Mouse (Mus musculus): ENCODE measurements around the gene Lmo3. TPM values are rescaled to one million over a fixed set of nuclear protein-coding genes. Genes with fewer than 3 reads are reported as not detected.

The Lmo3 gene
- total RNA-seq (2021), result 100 to 1,000 TPM; 147 to 190 TPM

- DNase-seq (ENCODE audit: low spot score in 2 of 2), result no peak
- intact Hi-C loops (cut with DNase I), result no loop called here
These were observed at the start of gene Lmo3 for GRCm38 (mm10) chr6:138581734-138582505. Gene Lmo3 (minus strand): TSS chr6:138581968.

DNA sequence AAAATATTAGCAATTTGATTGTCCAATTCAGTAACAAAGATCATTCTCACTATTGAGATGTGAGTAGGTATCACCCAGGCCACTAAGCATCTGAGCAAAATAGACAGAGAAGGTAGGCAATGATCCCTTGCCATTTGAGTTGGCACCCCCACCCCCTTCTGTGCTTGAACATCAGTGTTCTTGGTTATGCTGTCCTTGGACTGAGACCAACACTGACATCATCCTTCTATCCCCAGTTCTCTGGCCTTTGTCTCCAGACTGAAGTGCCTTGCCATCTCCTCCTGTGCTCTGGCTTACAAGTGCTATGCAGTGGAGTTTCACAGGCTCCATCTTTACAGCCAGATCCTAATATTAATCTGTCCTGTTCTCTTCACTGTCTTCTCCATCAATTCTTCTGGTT, 39.0 kb upstream of the Lmo3 start:
- DNase-seq (ENCODE audit: low spot score in 2 of 2), result no peak
- intact Hi-C loops (cut with DNase I), result no loop called here

- no peak for DNase-seq (ENCODE audit: low spot score in 2 of 2)
- intact Hi-C loops (cut with DNase I), result no loop called here
These were observed 36.6 kb upstream of the Lmo3 start for GRCm38 (mm10) chr6:138618396-138618795.

DNA sequence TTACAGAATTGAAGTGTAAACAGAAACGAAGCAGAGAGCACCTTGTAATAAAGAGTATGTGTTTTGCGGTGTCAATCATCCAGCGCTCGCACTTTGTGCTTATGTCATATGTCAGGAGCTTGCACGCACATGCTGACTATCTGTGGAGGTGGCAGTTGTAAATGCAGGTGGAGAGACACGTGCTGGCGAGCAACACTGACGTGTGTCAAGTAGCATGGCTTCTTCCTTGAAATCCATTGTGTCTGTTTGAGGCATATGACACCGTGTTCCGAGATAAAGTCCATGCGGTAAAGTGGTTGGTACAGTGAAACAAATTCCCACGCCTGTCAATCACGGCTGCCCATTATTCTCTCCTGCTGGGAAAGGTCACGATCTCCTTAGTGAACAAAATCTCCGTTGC, 15.2 kb upstream of the Lmo3 start:
- intact Hi-C loops (cut with DNase I), result no loop called here
- no peak for DNase-seq (ENCODE audit: low spot score in 2 of 2)

- intact Hi-C loops (cut with DNase I), result no loop called here
- DNase-seq (ENCODE audit: low spot score in 2 of 2), result no peak
These were observed 14.4 kb upstream of the Lmo3 start for GRCm38 (mm10) chr6:138595991-138596698.

DNA sequence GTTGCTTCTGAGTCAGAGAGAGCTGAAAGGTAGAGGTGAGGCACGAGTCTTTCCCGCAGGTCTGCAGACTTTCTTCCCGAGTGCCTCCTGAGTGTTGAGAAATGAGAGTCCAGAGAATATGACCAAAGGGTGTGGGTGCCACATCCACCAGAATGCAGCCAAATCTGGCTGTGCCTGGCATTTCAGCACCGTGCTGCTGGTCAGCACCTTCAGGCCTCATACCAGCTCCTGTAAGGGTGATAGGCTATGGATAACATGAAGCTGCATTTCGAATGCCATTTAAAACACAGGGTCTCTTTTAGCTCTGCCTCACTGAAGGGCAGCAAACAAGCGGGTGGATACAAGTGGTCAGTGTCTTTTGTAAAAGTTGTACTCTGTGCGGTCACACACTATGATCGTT, 1.5 kb upstream of the Lmo3 start:
- DNase-seq (ENCODE audit: low spot score in 2 of 2), result no peak
- intact Hi-C loops (cut with DNase I), result no loop called here

DNA sequence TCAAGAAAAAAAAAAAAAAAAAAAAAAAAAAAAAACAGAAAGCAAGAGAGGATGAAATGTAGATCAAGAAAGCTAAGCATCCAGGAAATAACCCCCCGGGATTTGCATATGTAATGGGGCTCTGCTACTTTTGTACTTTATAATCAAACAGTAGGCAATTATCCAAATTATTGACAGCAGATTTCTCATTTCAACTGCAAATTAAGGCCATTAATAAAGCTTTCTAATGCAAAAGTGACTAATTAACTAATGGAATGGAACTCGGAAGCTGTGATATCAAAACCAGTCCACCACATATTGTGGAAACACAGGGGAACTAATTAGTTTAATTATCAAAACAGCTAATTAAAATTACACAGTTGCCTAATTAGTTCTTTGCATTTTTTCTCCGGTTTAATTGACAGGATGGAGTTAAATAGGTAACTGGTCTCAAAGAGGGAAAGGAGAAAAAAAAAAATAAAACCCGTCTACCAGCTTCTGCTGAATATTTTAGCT, 785 bp upstream of the Lmo3 start:
- intact Hi-C loops (cut with DNase I), result no loop called here
- DNase-seq (ENCODE audit: low spot score in 2 of 2), result no peak

DNA sequence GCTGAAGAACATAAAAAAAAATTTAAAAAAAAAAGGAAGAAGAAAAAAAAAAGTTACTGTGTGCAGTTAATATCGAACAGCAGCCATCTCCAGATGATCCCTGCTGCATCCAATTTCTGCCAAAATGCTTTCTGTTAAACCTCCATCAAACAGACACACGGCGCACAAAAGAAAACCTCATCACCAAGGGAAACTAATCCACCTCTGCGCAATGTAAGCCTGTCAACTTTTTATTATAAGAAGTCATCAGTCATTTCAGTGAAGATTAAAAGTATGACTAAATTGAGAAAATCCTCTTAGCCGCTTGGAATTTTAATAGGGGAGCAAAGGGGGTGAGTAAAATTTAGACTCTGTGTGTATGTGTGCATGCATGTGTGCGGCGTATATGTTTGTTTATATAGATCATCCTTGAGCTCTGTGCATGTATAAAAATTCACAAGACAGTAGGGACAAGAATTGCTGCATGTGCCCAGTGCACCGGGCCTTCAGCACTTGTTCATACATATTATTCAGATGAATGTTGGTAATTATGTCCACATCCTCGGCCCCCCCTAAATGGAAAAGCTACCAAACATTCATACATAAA, 1.2 kb downstream of the Lmo3 start:
- intact Hi-C loops (cut with DNase I), result no loop called here
- no peak for DNase-seq (ENCODE audit: low spot score in 2 of 2)

GRCm38 (mm10) chr6:138563416-138563815, 18.4 kb downstream of the Lmo3 start:
- no peak for DNase-seq (ENCODE audit: low spot score in 2 of 2)
- intact Hi-C loops (cut with DNase I), result no loop called here

DNA sequence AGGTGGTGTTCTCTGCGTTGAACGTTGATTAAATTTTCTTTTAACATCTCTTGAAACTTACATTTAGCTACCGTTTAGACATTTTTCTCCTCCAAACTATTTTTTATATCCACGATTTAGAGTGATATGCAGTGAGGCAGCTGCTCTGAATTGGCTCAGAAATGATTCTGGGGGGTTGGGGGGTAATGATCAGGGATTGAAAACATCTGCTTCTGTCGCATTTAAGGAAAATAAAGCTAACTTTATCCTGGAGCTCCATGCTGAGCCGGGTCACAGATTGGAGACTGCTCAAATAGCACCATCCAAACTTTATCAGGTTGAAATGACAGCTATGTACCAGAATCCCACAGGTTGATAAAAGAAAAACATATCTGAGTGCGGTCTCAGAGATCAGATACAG, 29.6 kb downstream of the Lmo3 start:
- no peak for DNase-seq (ENCODE audit: low spot score in 2 of 2)
- intact Hi-C loops (cut with DNase I), result no loop called here

DNA sequence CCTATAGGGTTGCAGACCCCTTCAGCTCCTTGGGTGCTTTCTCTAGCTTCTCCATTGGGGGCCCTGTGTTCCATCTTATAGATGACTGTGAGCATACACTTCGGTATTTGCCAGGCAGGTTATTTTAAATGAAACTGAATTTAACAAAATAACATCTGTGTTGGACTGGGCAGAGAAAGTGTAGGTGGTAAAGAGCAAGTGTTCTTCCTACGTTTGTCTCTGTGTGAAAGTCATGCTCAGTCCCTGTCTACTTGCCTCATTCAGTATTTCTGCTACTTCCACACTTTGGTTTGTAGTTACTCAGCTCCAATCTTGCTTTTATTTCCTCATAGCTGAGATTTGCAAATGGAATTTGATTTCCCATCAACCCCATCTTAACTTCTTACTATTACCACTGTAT, 46.9 kb downstream of the Lmo3 start:
- DNase-seq (ENCODE audit: low spot score in 2 of 2), result peak in 1 of 2 experiments; percentile 70
- intact Hi-C loops (cut with DNase I), result no loop called here

DNA sequence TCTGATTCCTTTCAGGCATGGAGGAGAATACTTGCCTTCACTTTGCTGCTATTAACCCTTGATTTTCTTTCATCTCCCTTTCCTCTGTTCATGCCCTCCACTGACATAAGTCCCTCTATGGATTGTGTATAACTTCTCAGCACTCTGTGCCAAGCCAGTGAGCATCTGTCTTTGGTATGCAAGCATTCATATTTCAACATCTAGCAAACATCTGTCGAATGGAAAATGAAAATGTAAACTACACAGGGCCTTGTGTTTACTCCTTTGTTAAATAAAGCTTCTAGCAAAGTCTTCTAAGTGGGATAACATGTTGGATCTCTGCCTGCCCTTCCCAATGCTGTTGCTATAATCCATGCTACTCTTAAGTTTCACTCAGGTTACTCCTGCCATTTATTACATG, 75.1 kb downstream of the Lmo3 start:
- intact Hi-C loops (cut with DNase I), result no loop called here
- DNase-seq (ENCODE audit: low spot score in 2 of 2), result no peak

GRCm38 (mm10) chr6:138503946-138504345, 77.8 kb downstream of the Lmo3 start:
- DNase-seq (ENCODE audit: low spot score in 2 of 2), result peak in 1 of 2 experiments; percentile 18
- intact Hi-C loops (cut with DNase I), result no loop called here

DNA sequence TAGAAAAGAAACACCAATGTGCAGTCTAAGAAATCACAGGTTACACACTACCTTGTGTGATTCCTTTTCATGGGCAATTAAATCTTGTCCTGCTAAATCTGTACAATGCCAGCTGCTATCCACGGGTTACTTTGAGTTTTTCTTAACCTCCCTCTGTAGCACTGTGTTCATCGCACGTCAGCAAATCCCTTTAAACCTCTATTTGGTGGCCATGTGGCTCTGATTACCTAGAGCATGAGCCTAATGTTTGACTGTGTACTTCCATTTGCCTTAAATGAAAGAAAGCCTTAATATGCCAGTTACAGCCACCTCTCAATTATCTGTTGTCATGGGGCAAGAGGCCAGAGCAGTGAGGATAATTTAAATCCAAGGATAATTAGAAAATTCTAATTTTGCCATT, 98.9 kb downstream of the Lmo3 start:
- intact Hi-C loops (cut with DNase I), result no loop called here
- DNase-seq (ENCODE audit: low spot score in 2 of 2), result no peak

GRCm38 (mm10) chr6:138477611-138478010, 104.2 kb downstream of the Lmo3 start:
- intact Hi-C loops (cut with DNase I), result loop anchor here (5.0 to 10.0 kb wide), 5 partner anchors 303 to 1097 kb away; no protein-coding TSS in a partner anchor
- DNase-seq (ENCODE audit: low spot score in 2 of 2), result peak; percentile 62 to 70

GRCm38 (mm10) chr6:138469204-138469603, 112.6 kb downstream of the Lmo3 start:
- no peak for DNase-seq (ENCODE audit: low spot score in 2 of 2)
- intact Hi-C loops (cut with DNase I), result no loop called here

DNA sequence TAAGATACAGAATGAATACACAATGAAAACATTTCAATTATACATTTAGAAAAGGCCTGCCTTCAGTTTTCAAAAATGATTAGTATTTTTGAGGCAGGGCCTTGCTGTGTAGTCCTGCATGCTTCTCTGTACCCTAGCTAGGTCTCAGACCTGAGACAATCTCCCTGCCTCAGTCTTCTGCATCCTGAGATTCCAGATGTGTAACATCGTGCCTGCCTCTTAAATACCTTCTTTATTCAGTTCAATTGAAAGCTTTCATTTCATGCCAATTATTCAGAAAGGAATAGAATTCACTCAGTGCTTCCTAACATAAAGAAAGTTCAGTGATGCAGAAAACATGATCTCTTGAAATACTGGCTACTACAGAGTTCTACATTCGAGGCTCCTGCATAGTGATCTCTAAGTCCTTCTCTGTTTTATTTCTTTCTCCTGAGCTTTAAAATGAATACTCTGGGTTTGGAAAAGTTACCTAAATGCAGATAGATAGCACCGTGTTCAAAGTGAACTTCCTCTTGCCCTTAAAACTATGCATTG, 137.2 kb downstream of the Lmo3 start:
- DNase-seq (ENCODE audit: low spot score in 2 of 2), result no peak
- intact Hi-C loops (cut with DNase I), result no loop called here

DNA sequence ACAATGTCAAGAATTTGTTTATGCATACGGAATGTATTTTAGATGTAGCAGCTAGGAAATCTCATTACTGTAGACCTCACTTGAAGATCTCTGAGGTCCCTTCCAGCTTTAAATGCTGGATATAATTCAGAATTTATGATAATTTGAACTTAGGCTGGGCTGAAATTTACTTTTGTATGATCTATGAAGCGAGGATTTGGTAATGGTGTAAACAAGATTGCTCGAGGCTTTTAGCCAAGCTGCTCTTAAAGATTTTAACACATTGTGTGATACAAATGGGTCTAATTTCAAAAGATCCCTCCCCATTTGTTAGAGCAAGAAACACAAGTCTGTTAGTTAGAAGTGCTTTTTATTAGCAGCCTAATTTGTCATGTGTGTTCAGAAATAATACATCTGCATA, 144.4 kb downstream of the Lmo3 start:
- intact Hi-C loops (cut with DNase I), result no loop called here
- DNase-seq (ENCODE audit: low spot score in 2 of 2), result no peak

DNA sequence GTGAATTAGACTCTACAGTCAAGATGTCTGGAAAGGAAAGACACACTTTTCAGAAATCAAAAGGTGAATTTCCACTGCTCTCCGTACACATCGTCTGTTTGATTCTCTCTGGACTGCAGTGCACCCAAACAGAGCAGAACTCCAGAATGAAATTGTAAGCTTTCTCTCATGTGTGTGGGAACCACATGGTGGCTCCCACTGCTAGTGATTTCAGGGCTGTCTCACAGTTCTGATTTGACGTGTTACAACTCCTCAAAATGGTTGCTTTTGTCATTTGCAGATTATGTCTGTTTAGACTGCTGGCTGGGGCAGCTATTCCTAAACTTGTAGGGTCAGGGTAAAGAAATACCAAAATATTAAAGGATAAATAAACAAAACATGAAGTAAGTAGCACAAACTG, 145.0 kb downstream of the Lmo3 start:
- intact Hi-C loops (cut with DNase I), result no loop called here
- DNase-seq (ENCODE audit: low spot score in 2 of 2), result no peak

- intact Hi-C loops (cut with DNase I), result no loop called here
- no peak for DNase-seq (ENCODE audit: low spot score in 2 of 2)
These were observed 154.4 kb downstream of the Lmo3 start for GRCm38 (mm10) chr6:138427394-138427793.
